In the genomic region with DNA sequence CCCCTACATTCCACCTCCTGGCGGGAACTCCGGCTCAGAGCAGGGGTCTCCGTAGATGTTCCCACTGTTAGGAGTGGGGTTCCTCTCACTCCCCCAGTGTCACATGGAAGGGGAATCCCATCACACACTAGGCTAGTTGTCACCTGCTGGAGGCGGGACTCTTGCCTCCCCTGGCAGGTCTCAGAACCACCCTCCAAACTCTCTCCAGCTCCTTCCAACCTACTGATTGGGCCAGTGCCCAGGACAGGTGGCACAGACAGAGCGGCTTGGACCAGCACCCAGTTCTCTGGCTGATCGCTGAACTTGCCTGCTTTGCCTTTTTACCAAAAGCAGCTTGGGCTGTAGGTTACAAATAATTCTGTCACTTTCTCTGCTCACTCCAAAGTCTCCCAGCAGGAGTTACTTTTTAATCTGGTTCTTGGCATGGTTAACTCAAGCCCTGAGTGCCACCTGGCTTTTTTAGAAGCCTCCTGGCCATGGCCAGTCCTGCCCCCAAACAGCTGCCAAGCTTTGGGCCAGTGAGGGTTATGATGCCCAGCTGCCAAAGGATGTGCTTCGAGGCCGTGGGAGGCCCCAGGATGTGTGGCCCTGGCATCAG, we compare ENCODE assay signal across 8 mouse cellular contexts. TPM values are rescaled to one million over a fixed set of nuclear protein-coding genes. Genes with fewer than 3 reads are reported as not detected.
A peak's percentile ranks its signal among the peaks of the same experiment; 100 is the strongest.
DNase-seq lines count a peak whose midpoint lies in the region; ATAC-seq and TF ChIP-seq lines count a peak whose summit lies in the region.

No protein-coding gene starts in this region.

- H3K27me3 ChIP-seq in G1E (ENCODE audit: insufficient read depth, low read length) = peaks cover 29% of the 10 kb centered on the region; the same call in 1 of the 2 replicates
- 0 out of 2 replicates have a peak, but pooled peaks cover 3% of the 10 kb centered on the region for H3K27me3 ChIP-seq in forebrain, embryonic 12.5 days
- peaks cover 4% of the 10 kb centered on the region; the same call in 1 of the 2 replicates for H3K27me3 ChIP-seq in lung, embryonic 15.5 days
- H3K27me3 ChIP-seq in stomach, postnatal 0 days (ENCODE audit: control insufficient read depth, insufficient read depth, low read length) = no peaks in the 10 kb centered on the region

- H3K36me3 ChIP-seq in G1E (replicated peaks) = no peaks in the 10 kb centered on the region
- no peaks in the 10 kb centered on the region for H3K36me3 ChIP-seq in forebrain, embryonic 12.5 days (replicated peaks)
- no peaks in the 10 kb centered on the region for H3K36me3 ChIP-seq in lung, embryonic 15.5 days
- no peaks in the 10 kb centered on the region for H3K36me3 ChIP-seq in stomach, postnatal 0 days (ENCODE audit: control insufficient read depth, insufficient read depth, low read length)

- H3K4me2 ChIP-seq in forebrain, embryonic 12.5 days = peak overlapping the region; percentile 85
- H3K4me2 ChIP-seq in lung, embryonic 15.5 days = peak overlapping the region; percentile 83
- H3K4me2 ChIP-seq in stomach, postnatal 0 days (replicated peaks; ENCODE audit: low read depth) = peak overlapping the region; percentile 61

- no peak for ATAC-seq in G1E (ENCODE audit: extremely low read depth, insufficient number of reproducible peaks, low FRiP score, poor library complexity, severe bottlenecking)
- peak; percentile 47 for ATAC-seq in forebrain, embryonic 12.5 days (ENCODE audit: low FRiP score)
- ATAC-seq in lung, embryonic 15.5 days (ENCODE audit: borderline replicate concordance, extremely low read depth, low FRiP score, low TSS enrichment) = peak; percentile 56; the same call in 1 of the 2 replicates
- ATAC-seq in stomach, postnatal 0 days (ENCODE audit: low FRiP score, low TSS enrichment) = 0 out of 2 replicates have a peak, but pooled peaks have one; percentile 32

- no peak for TF ChIP-seq EP300 in stomach, postnatal 0 days (optimal IDR thresholded peaks at IDR 0.05)

- WGBS in forebrain, embryonic 12.5 days = 14% methylated on average over 8 of the region's 8 CpGs
- 13% methylated on average over 8 of the region's 8 CpGs for WGBS in lung, embryonic 15.5 days
- 22% methylated on average over 8 of the region's 8 CpGs for WGBS in stomach, postnatal 0 days

- DNase-seq in adrenal gland, postnatal 10 days = peak; percentile 18
- DNase-seq in adrenal gland, postnatal 36 days = no peak
- DNase-seq in G1E (ENCODE audit: low spot score) = no peak
- DNase-seq in kidney, adult 9 months = peak; percentile 94
- DNase-seq in stomach, postnatal 0 days (ENCODE audit: low spot score) = peak; percentile 23
- no peak for DNase-seq in gastrocnemius, postnatal 36 days

- H3K27ac ChIP-seq in forebrain, embryonic 12.5 days = peak overlapping the region; percentile 75
- H3K27ac ChIP-seq in lung, embryonic 15.5 days = 0 out of 2 replicates have a peak overlapping the region, but pooled peaks have one; percentile 11
- H3K27ac ChIP-seq in stomach, postnatal 0 days (replicated peaks) = no peak overlapping the region

- peak overlapping the region; percentile 23; the same call in 1 of the 2 replicates for H3K4me3 ChIP-seq in G1E (ENCODE audit: low read depth, low read length)
- H3K4me3 ChIP-seq in forebrain, embryonic 12.5 days (replicated peaks) = peak overlapping the region; percentile 56
- peak overlapping the region; percentile 52 for H3K4me3 ChIP-seq in lung, embryonic 15.5 days
- peak overlapping the region; percentile 38 for H3K4me3 ChIP-seq in stomach, postnatal 0 days (ENCODE audit: low read depth, low read length)

- H3K9ac ChIP-seq in forebrain, embryonic 12.5 days = peak overlapping the region; percentile 69
- peak overlapping the region; percentile 29 for H3K9ac ChIP-seq in lung, embryonic 15.5 days
- H3K9ac ChIP-seq in stomach, postnatal 0 days (ENCODE audit: low read length) = no peak overlapping the region; the same call in 1 of the 2 replicates

- intact Hi-C loops in gastrocnemius, postnatal 36 days (cut with DNase I) = no loop called here

- H3K9me3 ChIP-seq in G1E (replicated peaks) = no peaks in the 10 kb centered on the region
- no peaks in the 10 kb centered on the region for H3K9me3 ChIP-seq in forebrain, embryonic 12.5 days
- no peaks in the 10 kb centered on the region for H3K9me3 ChIP-seq in lung, embryonic 15.5 days
- H3K9me3 ChIP-seq in stomach, postnatal 0 days (ENCODE audit: control insufficient read depth, low read length) = no peaks in the 10 kb centered on the region

- H3K4me1 ChIP-seq in G1E (ENCODE audit: insufficient read depth, low read depth, low read length) = peaks cover 3% of the 10 kb centered on the region; the same call in 1 of the 2 replicates
- peaks cover 66% of the 10 kb centered on the region for H3K4me1 ChIP-seq in forebrain, embryonic 12.5 days
- H3K4me1 ChIP-seq in lung, embryonic 15.5 days = peaks cover 20% of the 10 kb centered on the region
- peaks cover 4% of the 10 kb centered on the region; the same call in 1 of the 2 replicates for H3K4me1 ChIP-seq in stomach, postnatal 0 days (replicated peaks; ENCODE audit: control insufficient read depth, insufficient read depth)

- no peak for TF ChIP-seq CTCF in G1E (IDR thresholded peaks at IDR 0.05; ENCODE audit: low read depth, low read length)
- TF ChIP-seq CTCF in stomach, postnatal 0 days (IDR thresholded peaks at IDR 0.05; ENCODE audit: low read depth) = no peak

RNA-seq across cellular contexts. Expression of a gene that starts 0.7 kb away (rescaled TPM):
- 10 to 100 TPM; 43.0 to 52.5 TPM for total RNA-seq in adrenal gland, postnatal 10 days (2021)
- 10 to 100 TPM; 13.1 to 36.9 TPM for total RNA-seq in adrenal gland, postnatal 36 days (2021)
- not detected in 2 replicates for total RNA-seq in G1E (2014; fragmentation: Nextera tagmentation)
- total RNA-seq in G1E (2017) = 0.49 TPM in 1 of 2 replicates, not detected in the other
- polyA plus RNA-seq in G1E (2012) = 0.01 TPM in 1 of 2 replicates, not detected in the other
- 90.2 and 110 TPM in 2 replicates for polyA plus RNA-seq in forebrain, embryonic 12.5 days (2016; fragmentation: Nextera tagmentation; extraction: Ambion mirVana)
- 11.5 and 12.0 TPM in 2 replicates for polyA plus RNA-seq in lung, embryonic 15.5 days (2015; fragmentation: Nextera tagmentation; extraction: Ambion mirVana)
- polyA plus RNA-seq in stomach, postnatal 0 days (2015; fragmentation: Nextera tagmentation; extraction: Ambion mirVana) = 9.6 TPM in 2 replicates
- total RNA-seq in gastrocnemius, postnatal 36 days (2021) = 10 to 100 TPM; 26.0 to 29.3 TPM

Comparison
In these comparisons a context has a peak if more than half of its experiments do, and no peak if none do; other contexts are left out.
1. DNase-seq: peak in adrenal gland, postnatal 10 days (single experiment), kidney, adult 9 months (single experiment) and stomach, postnatal 0 days (single experiment); none in adrenal gland, postnatal 36 days (0 of 2), G1E (single experiment) and gastrocnemius, postnatal 36 days (0 of 2).
2. RNA of a gene that starts 0.7 kb away (total RNA-seq): 43.0 to 52.5 TPM in adrenal gland, postnatal 10 days, 13.1 to 36.9 TPM in adrenal gland, postnatal 36 days and 26.0 to 29.3 TPM in gastrocnemius, postnatal 36 days; 0.49 TPM in G1E; every median in the first group is over 4 times any median in the second.
3. Peak in every context shown above with its lines, with median percentiles within 50 percentile points of each other: H3K4me3 ChIP-seq and H3K4me2 ChIP-seq.